Mouse (Mus musculus) intestine, embryonic 16.5 days (tissue): ENCODE measurements around the gene Gm47841. TPM values are rescaled to one million over a fixed set of nuclear protein-coding genes. Genes with fewer than 3 reads are reported as not detected.
A peak's percentile ranks its signal among the peaks of the same experiment; 100 is the strongest.

Source experiments
- ATAC-seq: fragments of 200-750 bp; cut with Nextera tagmentation; 2 replicates; pipeline ENCODE4 v1.8.0; 2017; ENCODE audit warnings: moderate TSS enrichment, moderate library complexity
- H3K27ac ChIP-seq: fragments of 300-500 bp; sonication (generic); 2 replicates; pipeline ENCODE4 v1.5.1; 2014; ENCODE audit warnings: mild to moderate bottlenecking, low read length
- H3K27me3 ChIP-seq: fragments of 300-500 bp; sonication (generic); replicated peaks from 2 replicates; pipeline ENCODE4 v1.6.1; 2014; ENCODE audit warnings: low read length, control low read depth, mixed read lengths; ENCODE audit not compliant: control insufficient read depth, insufficient read depth
- H3K36me3 ChIP-seq: fragments of 300-500 bp; sonication (generic); 2 replicates; pipeline ENCODE4 v1.6.1; 2014; ENCODE audit warnings: low read length, control low read depth; ENCODE audit not compliant: control insufficient read depth, insufficient read depth
- H3K4me1 ChIP-seq: fragments of 300-500 bp; sonication (generic); 2 replicates; pipeline ENCODE4 v1.6.1; 2014; ENCODE audit warnings: low read length, control low read depth, mixed read lengths; ENCODE audit not compliant: control insufficient read depth, insufficient read depth
- H3K4me2 ChIP-seq: fragments of 300-500 bp; sonication (generic); 2 replicates; pipeline ENCODE4 v1.6.1; 2014; ENCODE audit warnings: low read depth, low read length, control low read depth
- H3K4me3 ChIP-seq: fragments of 300-500 bp; sonication (generic); 2 replicates; pipeline ENCODE4 v1.5.1; 2014; ENCODE audit warnings: mild to moderate bottlenecking, low read length
- H3K9ac ChIP-seq: fragments of 300-500 bp; sonication (generic); 2 replicates; pipeline ENCODE4 v1.6.1; 2014; ENCODE audit warnings: low read depth, low read length
- H3K9me3 ChIP-seq: fragments of 300-500 bp; sonication (generic); 2 replicates; pipeline ENCODE4 v1.6.1; 2016; ENCODE audit warnings: low read length, control low read depth; ENCODE audit not compliant: control insufficient read depth
- WGBS: fragments of 180-500 bp; shearing (Covaris S2); extraction: QIAGEN DNeasy Blood & Tissue Kit; methylation state at CpG from one replicate; pipeline ENCODE4 v1.1.7; 2014; 5-methylcytosine and 5-hydroxymethylcytosine counted together
- polyA plus RNA-seq: library from polyadenylated mRNA; unstranded; fragments of >200 nt; fragmentation: Nextera tagmentation; extraction: Ambion mirVana; gene quantifications from 2 replicates; pipeline ENCODE4 v1.2.1, GENCODE M21; 2015

The Gm47841 gene
- polyA plus RNA-seq, 1 experiment from 2014 or later = not detected

DNA sequence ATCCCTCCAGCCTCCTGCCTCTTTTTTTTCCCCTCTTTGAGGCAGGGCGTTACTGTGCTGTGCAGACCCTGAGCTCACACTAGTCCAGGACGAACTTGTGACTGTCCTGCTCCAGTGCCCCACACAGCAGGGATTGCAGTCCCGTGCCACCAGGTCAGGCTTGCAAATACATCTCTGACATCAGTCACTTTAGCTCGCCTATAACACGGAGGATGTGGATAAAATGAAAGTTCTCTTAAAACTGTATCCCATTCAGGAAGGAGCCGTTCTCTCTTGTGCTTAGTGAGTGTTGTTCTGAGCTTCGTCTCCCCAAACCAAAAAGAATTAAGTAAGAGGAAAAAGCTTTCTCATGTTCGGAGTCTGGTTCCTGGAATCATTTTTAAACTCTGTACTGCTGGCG is 39.3 kb upstream of the Gm47841 start:
- H3K27me3 ChIP-seq = no peaks in the 10 kb centered on the region
- H3K9me3 ChIP-seq = no peaks in the 10 kb centered on the region
- WGBS = 73% methylated on average over 9 of the region's 9 CpGs
- H3K36me3 ChIP-seq = no peaks in the 10 kb centered on the region
- no peak overlapping the region for H3K27ac ChIP-seq
- no peak overlapping the region for H3K9ac ChIP-seq
- H3K4me1 ChIP-seq = peaks cover 6% of the 10 kb centered on the region; the same call in 1 of the 2 replicates
- H3K4me3 ChIP-seq = no peak overlapping the region
- no peak overlapping the region for H3K4me2 ChIP-seq
- ATAC-seq = no peak

GRCm38 (mm10) chr15:101084499-101084898 is 37.3 kb upstream of the Gm47841 start:
- peaks cover 13% of the 10 kb centered on the region; the same call in 1 of the 2 replicates for H3K4me1 ChIP-seq
- no peak overlapping the region for H3K27ac ChIP-seq
- WGBS = 70% methylated on average over 10 of the region's 10 CpGs
- H3K36me3 ChIP-seq = no peaks in the 10 kb centered on the region
- ATAC-seq = no peak
- no peak overlapping the region for H3K4me3 ChIP-seq
- H3K4me2 ChIP-seq = no peak overlapping the region
- H3K27me3 ChIP-seq = no peaks in the 10 kb centered on the region
- no peaks in the 10 kb centered on the region for H3K9me3 ChIP-seq
- H3K9ac ChIP-seq = no peak overlapping the region

- H3K9me3 ChIP-seq = no peaks in the 10 kb centered on the region
- 50% methylated on average over 4 of the region's 4 CpGs for WGBS
- H3K4me1 ChIP-seq = peaks cover 16% of the 10 kb centered on the region
- H3K4me2 ChIP-seq = no peak overlapping the region
- no peak overlapping the region for H3K4me3 ChIP-seq
- ATAC-seq = no peak
- H3K27ac ChIP-seq = no peak overlapping the region
- no peaks in the 10 kb centered on the region for H3K27me3 ChIP-seq
- H3K36me3 ChIP-seq = no peaks in the 10 kb centered on the region
- H3K9ac ChIP-seq = no peak overlapping the region
Observed at GRCm38 (mm10) chr15:101082236-101082635, 35.0 kb upstream of the Gm47841 start.

- Histone ChIP-seq H3K27ac (no peak overlapping the region), H3K27me3 (no peaks in the 10 kb centered on the region), H3K9ac (no peak overlapping the region), H3K4me1 (peaks cover 23% of the 10 kb centered on the region), H3K36me3 (no peaks in the 10 kb centered on the region), H3K9me3 (no peaks in the 10 kb centered on the region), H3K4me2 (no peak overlapping the region), H3K4me3 (no peak overlapping the region)
- 81% methylated on average over 7 of the region's 7 CpGs for WGBS
- no peak for ATAC-seq
Observed at GRCm38 (mm10) chr15:101081035-101081548, 33.9 kb upstream of the Gm47841 start.

- no peak overlapping the region for H3K4me3 ChIP-seq
- H3K27ac ChIP-seq = no peak overlapping the region
- 84% methylated on average over 9 of the region's 9 CpGs for WGBS
- no peak overlapping the region for H3K4me2 ChIP-seq
- no peaks in the 10 kb centered on the region for H3K9me3 ChIP-seq
- no peak overlapping the region for H3K9ac ChIP-seq
- no peak for ATAC-seq
- no peaks in the 10 kb centered on the region for H3K27me3 ChIP-seq
- no peaks in the 10 kb centered on the region for H3K36me3 ChIP-seq
- H3K4me1 ChIP-seq = peaks cover 33% of the 10 kb centered on the region
Observed at GRCm38 (mm10) chr15:101080031-101080520, 32.9 kb upstream of the Gm47841 start.

DNA sequence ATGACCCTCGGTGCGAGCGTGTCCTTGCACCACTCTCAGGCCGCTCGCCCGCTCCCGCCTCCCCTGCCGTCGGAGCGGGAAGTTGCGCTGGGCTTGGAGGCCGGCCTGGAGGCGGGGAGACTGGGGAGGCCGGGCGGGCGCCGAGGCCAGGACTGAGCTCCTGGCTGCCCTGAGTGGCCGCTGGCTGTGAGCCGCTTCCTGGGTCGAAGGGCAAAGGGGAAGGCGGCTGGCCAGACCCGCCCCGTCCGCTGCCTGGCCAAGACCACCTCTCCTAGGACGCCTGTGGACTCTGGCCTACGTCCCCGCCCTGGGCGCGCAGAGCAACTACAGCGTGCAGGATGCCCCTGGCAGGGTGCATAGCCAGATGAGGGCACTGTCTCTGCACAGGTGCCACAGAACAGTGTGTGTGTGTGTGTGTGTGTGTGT is 31.5 kb upstream of the Gm47841 start:
- Histone ChIP-seq H3K27me3 (no peaks in the 10 kb centered on the region), H3K4me3 (peak overlapping the region; percentile 77), H3K9ac (peak overlapping the region; percentile 88), H3K9me3 (no peaks in the 10 kb centered on the region), H3K36me3 (no peaks in the 10 kb centered on the region), H3K27ac (peak overlapping the region; percentile 86), H3K4me2 (peak overlapping the region; percentile 86), H3K4me1 (peaks cover 34% of the 10 kb centered on the region)
- WGBS = 1% methylated on average over 30 of the region's 30 CpGs
- peak; percentile 89 for ATAC-seq

DNA sequence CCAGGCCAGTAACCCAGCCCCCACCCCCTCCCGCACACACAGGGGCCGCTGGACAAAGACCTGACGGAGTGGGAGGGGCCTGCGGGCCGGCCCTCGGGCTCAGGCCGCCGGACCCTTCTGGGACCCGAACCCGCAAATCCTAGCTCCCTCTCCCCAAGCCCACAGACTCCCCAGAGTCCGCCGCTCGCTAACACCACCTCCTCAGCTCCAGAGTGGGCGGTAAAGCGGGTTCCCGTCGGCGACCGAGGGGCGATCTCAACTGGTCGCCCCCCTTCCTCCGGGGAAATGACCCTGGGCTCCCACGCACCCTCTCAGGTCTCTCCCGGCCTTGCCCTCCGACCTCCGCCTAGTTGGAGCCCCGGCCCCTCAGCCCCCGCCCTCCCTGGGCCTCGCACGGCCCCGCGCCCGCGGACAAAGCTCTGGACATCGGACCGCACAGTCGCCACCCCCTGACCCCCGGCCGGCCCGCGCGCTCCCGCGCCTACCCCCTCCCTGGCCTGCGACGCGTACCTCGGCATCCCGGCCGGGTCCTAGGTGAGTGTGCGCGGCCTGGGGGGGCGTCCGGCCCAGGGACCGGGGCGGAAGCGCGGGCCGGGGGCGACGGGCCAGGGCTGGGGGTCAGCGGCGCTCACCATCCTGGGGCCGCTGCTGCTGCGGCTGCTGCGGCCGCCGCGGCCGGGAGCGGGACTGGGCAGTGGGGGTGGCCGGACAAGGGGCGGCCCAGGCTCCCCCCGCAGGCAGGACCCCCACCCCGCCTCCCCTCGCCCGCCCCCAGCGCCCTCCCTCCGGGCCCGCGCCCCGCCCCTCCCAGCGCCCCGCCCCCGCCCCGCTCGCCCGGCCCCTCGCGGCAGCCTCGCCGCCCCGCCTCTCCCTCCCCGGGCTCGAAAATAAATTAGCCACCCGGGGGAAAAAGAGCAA is 30.9 kb upstream of the Gm47841 start, which contains the start of gene Fignl2:
Fignl2 (minus strand) TSS at position 755 of the 918 bp plus-strand sequence.
- no peaks in the 10 kb centered on the region for H3K27me3 ChIP-seq
- H3K4me1 ChIP-seq = peaks cover 34% of the 10 kb centered on the region
- peak; percentile 61 for ATAC-seq
- no peaks in the 10 kb centered on the region for H3K9me3 ChIP-seq
- WGBS = under 1% methylated on average over 62 of the region's 96 CpGs
- H3K9ac ChIP-seq = peak within 1 kb of the TSS; percentile 88
- peak within 1 kb of the TSS; percentile 77 for H3K4me3 ChIP-seq
- peak within 1 kb of the TSS; percentile 86 for H3K27ac ChIP-seq
- peak within 1 kb of the TSS; percentile 86 for H3K4me2 ChIP-seq
- no peaks in the 10 kb centered on the region for H3K36me3 ChIP-seq

DNA sequence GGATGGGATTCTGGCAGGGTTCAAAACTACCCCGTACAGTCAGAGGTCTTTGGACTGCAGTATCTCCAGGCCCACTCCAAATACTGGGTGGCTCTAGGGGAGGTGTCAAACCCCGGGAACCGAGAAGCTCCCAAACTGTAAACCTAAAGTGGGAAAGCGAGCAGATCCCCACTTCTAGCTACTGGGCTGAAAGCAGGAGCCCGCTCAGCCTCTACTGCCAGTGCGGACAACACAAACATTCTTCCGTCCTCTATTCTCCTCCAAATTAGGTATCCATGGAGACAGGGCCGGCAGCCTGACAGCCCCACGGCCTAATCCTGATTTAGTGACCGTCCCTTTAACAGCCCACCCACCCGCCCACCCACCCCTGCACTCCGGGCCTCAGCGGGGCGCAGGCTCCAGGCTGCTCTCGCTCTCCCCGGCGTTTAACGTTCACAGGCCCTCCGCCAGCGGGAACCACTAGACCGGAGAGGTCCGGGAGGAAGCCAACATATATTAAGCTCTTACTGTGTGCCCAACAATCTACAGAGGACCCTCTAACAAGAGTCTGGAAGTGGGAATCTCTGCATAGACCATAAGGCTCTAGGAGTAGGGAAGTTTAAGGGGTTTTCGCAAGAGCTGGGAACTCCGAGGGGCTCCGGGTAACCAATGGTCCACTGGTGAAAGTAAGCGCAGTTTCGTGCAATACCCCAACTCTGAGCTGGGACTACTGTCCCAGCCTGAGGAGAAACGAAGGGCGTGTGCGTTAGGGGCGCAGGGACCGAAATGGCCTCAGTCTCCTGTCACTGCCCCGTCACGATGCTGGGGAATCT is 30.0 kb upstream of the Gm47841 start:
- peak overlapping the region; percentile 77 for H3K4me3 ChIP-seq
- H3K4me2 ChIP-seq = peak overlapping the region; percentile 86
- H3K27me3 ChIP-seq = no peaks in the 10 kb centered on the region
- peaks cover 31% of the 10 kb centered on the region for H3K4me1 ChIP-seq
- peak overlapping the region; percentile 86 for H3K27ac ChIP-seq
- ATAC-seq = no peak
- peak overlapping the region; percentile 88 for H3K9ac ChIP-seq
- H3K36me3 ChIP-seq = no peaks in the 10 kb centered on the region
- WGBS = 10% methylated on average over 34 of the region's 34 CpGs
- H3K9me3 ChIP-seq = no peaks in the 10 kb centered on the region
